Mouse (Mus musculus) inflammation-experienced regulatory T-cells (primary cell): Measurements from ENCODE around the gene Creb5. TPM values are rescaled to one million over a fixed set of nuclear protein-coding genes. Genes with fewer than 3 reads are reported as not detected.

Experiments
- polyA plus RNA-seq, 2 experiments: library from polyadenylated mRNA; unstranded; fragments of 100-300 nt; shearing (Covaris generic); gene quantifications; one replicate each; pipeline ENCODE4 v1.2.1; 2017

The Creb5 gene
- polyA plus RNA-seq: 1 to 10 TPM in 1 of 2 experiments, under 1 TPM in 1; 0.40 to 3.9 TPM

DNA sequence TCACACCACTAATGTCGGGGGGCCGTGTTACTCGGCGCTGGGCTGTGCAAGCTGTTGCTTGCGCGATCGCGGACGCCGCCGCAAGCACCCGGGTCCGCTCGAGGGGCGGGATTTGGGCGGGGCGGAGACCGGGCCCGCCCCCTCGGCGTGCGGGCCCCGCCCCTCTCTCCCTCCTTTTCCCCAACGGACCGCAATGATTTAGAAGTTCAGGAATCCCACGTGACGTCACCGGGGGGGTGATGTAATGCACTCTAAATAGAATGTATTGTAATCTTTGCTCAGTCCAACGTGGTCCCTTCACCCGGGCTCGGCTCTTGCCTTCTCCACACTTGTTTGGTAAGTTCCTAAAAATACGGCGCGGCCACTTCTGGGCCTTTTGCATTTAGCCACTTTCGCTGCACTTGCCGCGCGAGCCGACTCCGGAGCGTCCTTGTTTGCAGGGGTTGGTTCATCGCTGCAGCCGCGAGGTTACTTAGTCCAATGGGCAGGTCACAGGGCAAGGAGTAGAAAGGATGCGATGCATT is at the start of gene Creb5:
Gene Creb5 (plus strand): TSS at position 233 of the 524 bp plus-strand sequence.

Other genes with a start within 250 kb of the Creb5 start
- gene Jazf1, start 218.6 kb upstream of the Creb5 start, polyA plus RNA-seq: 10 to 100 TPM in 1 of 2 experiments, 1 to 10 TPM in 1; 6.2 to 13.1 TPM